Mouse (Mus musculus) heart, embryonic 16.5 days (tissue): ENCODE measurements around the gene Ryr1. TPM values are rescaled to one million over a fixed set of nuclear protein-coding genes. Genes with fewer than 3 reads are reported as not detected.
"Not testable (repeated sequence)": the region's sequence is repeated elsewhere in the genome, so short reads cannot be mapped to it uniquely, and the experiment has no call there.

Source experiments
- ATAC-seq: fragments of 200-750 bp; cut with Nextera tagmentation; replicated peaks from 2 replicates; pipeline ENCODE4 v1.8.0; 2017; ENCODE audit warnings: moderate number of reproducible peaks; ENCODE audit not compliant: insufficient read depth, low FRiP score; ENCODE audit errors: extremely low read depth
- H3K27ac ChIP-seq: fragments of 300-500 bp; sonication (generic); 2 replicates; pipeline ENCODE4 v1.5.1; 2014; ENCODE audit warnings: mild to moderate bottlenecking, low read length, control low read depth, moderate library complexity
- H3K27me3 ChIP-seq: fragments of 300-500 bp; sonication (generic); 2 replicates; pipeline ENCODE4 v1.6.1; 2014; ENCODE audit warnings: low read length, mixed read lengths; ENCODE audit not compliant: control insufficient read depth, insufficient read depth
- H3K36me3 ChIP-seq: fragments of 300-500 bp; sonication (generic); 2 replicates; pipeline ENCODE4 v1.6.1; 2014; ENCODE audit not compliant: control insufficient read depth, insufficient read depth
- H3K4me1 ChIP-seq: fragments of 300-500 bp; sonication (generic); 2 replicates; pipeline ENCODE4 v1.6.1; 2014; ENCODE audit warnings: low read length, mixed read lengths; ENCODE audit not compliant: control insufficient read depth, insufficient read depth
- H3K4me2 ChIP-seq: fragments of 300-500 bp; sonication (generic); 2 replicates; pipeline ENCODE4 v1.6.1; 2014; ENCODE audit warnings: low read depth, mild to moderate bottlenecking, control low read depth, low read length
- H3K4me3 ChIP-seq: fragments of 300-500 bp; sonication (generic); 2 replicates; pipeline ENCODE4 v1.5.1; 2014; ENCODE audit warnings: mild to moderate bottlenecking, control low read depth, low read length
- H3K9ac ChIP-seq: fragments of 300-500 bp; sonication (generic); 2 replicates; pipeline ENCODE4 v1.6.1; 2014; ENCODE audit warnings: low read length, control low read depth
- H3K9me3 ChIP-seq: fragments of 300-500 bp; sonication (generic); replicated peaks from 2 replicates; pipeline ENCODE4 v1.6.1; 2016; ENCODE audit warnings: low read length; ENCODE audit not compliant: control insufficient read depth
- WGBS: fragments of 180-500 bp; shearing (Covaris S2); extraction: QIAGEN DNeasy Blood & Tissue Kit; methylation state at CpG from one replicate; pipeline ENCODE4 v1.1.7; 2014; 5-methylcytosine and 5-hydroxymethylcytosine counted together
- polyA plus RNA-seq: library from polyadenylated mRNA; unstranded; fragments of >200 nt; fragmentation: Nextera tagmentation; extraction: Ambion mirVana; gene quantifications from 2 replicates; pipeline ENCODE4 v1.2.1, GENCODE M21; 2015

Gene Ryr1
- polyA plus RNA-seq, 1 experiment from 2014 or later = 0.22 TPM

DNA sequence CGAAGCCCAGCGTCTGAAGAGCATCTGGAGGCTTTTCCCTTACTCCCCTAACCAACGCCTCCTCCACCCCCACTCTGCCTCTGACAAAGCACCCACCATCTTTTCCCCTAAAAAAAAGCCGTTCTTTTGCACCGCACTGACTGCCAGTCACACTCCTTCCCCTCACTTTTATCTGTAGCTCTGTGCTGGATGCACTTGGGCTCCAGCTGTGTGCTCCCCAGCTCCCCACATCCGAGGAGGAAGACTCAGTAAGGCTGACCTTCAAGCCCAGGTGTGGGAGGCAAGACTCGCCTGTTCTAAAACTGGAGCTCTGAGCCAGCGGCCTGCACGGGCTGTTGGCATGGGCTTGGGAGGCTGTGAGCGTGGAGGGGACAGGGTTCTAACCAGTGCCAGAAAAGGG, 26.5 kb upstream of the Ryr1 start:
- no peak for ATAC-seq
- H3K27ac ChIP-seq = no peak overlapping the region

DNA sequence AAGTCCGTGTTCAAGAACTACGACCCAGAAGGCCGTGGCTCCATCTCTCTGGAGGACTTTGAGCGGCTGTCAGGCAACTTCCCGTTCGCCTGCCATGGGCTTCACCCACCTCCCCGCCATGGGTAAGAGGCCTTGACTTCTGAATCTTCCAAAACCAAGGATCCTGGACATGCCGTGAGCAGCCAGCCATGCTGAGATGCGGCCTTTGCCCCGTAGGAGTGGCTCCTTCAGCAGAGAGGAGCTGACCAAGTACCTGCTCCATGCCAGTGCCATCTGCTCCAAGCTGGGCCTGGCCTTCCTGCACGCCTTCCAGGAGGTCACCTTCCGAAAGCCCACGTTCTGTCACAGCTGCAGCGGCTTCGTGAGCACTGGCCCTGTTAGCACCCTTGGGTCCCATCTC, 23.8 kb upstream of the Ryr1 start:
- H3K9ac ChIP-seq = no peak overlapping the region

More for the DNA sequence above, 26.5 kb upstream of the Ryr1 start:
- H3K9me3 ChIP-seq = 0 out of 2 replicates have a peak, but pooled peaks cover 2% of the 10 kb centered on the region
- no peaks in the 10 kb centered on the region for H3K27me3 ChIP-seq
- peaks cover 5% of the 10 kb centered on the region for H3K36me3 ChIP-seq
- no peak overlapping the region for H3K9ac ChIP-seq
- no peak overlapping the region for H3K4me2 ChIP-seq
- H3K4me1 ChIP-seq = peaks cover 9% of the 10 kb centered on the region
- 56% methylated on average over 10 of the region's 10 CpGs for WGBS
- no peak overlapping the region for H3K4me3 ChIP-seq

DNA sequence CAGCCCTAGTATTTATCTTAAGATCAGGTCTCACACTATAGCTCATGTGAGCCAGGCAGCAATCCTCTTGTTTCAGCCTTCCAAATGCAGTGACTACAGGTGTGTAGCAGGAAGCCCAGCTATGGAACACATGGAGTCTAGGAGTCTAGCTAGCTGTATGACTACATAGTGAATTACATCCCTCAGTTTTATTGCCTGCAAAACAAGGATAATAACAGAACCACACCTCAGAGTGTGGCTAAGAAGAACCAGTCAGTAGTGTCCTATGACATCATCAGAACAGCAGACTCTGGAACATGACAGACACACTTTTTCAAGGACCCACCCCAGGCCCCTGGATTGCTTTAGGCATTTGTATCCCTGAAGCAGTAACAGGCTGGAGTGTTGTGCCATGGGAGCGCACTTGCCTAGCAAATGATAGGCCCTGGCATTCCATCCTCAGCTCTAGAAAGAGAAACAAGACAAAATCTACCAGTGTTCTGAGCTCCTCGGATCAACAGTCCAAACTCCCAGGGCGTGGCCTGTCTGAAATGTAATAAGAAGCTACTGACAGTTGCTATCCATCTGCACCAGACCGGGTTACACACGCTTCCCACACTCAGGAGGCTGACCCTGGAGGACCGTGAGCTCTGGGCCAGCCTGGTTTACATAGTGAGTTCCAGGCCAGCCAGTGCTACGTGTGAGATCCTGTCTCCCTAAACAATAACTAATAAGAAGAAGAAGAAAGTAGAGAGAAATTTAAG, 21.8 kb upstream of the Ryr1 start:
- Histone ChIP-seq H3K27ac (no peak overlapping the region), H3K4me1 (no peaks in the 10 kb centered on the region), H3K4me2 (no peak overlapping the region), H3K4me3 (no peak overlapping the region), H3K9ac (no peak overlapping the region), H3K27me3 (no peaks in the 10 kb centered on the region), H3K9me3 (no peaks in the 10 kb centered on the region), H3K36me3 (no peaks in the 10 kb centered on the region)
- WGBS = 78% methylated on average over 7 of the region's 7 CpGs
- ATAC-seq = no peak

More for the DNA sequence above, 23.8 kb upstream of the Ryr1 start:
- Histone ChIP-seq H3K27me3 (no peaks in the 10 kb centered on the region), H3K9me3 (no peaks in the 10 kb centered on the region), H3K4me1 (no peaks in the 10 kb centered on the region), H3K4me3 (no peak overlapping the region), H3K4me2 (no peak overlapping the region), H3K36me3 (peaks cover under 1% of the 10 kb centered on the region; the same call in 1 of the 2 replicates), H3K27ac (no peak overlapping the region)
- no peak for ATAC-seq
- WGBS = 86% methylated on average over 15 of the region's 15 CpGs

DNA sequence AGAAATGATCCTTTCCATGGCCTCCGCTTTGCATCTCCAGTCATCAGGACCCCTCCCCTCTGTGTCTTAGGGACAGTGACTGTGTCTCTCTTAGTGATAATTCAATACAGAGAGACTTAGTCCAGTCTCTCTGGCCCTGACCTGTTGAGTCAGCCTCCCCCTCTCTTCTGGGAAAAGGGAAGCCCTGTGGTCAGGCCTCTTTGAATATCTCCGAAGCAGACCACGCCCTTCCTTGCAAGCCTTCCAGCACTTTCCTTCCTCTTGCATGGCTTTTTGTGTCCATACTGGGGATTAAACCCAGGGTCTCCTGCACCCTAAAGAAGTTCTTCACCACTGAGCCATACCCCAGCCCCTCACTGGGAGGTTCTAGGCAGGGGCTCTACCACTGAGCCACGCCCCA, 19.0 kb upstream of the Ryr1 start:
- no peak overlapping the region for H3K4me2 ChIP-seq
- H3K36me3 ChIP-seq = no peaks in the 10 kb centered on the region
- ATAC-seq = no peak
- no peak overlapping the region for H3K4me3 ChIP-seq
- no peaks in the 10 kb centered on the region for H3K27me3 ChIP-seq
- no peaks in the 10 kb centered on the region for H3K9me3 ChIP-seq
- no peaks in the 10 kb centered on the region for H3K4me1 ChIP-seq
- 77% methylated on average over 4 of the region's 4 CpGs for WGBS
- no peak overlapping the region for H3K27ac ChIP-seq
- no peak overlapping the region for H3K9ac ChIP-seq

DNA sequence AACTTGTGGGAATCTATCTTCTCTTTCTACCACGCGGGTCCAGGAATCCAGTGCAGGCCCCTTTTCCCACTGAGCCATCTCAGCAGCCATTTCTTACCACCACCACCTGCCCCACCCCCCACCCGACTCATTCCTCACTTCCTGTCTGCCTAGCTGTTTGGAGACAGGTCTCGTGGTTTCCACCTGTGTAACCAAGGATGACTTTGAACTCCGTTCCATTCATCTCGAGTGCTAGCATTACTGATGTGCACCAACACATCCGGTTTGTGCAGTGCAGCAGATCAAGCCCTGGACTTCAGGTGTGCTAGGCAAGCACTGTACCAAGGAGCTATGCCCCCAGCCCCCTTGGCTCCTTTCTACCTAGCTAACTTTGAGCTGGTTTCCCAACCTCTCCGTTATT, 16.4 kb upstream of the Ryr1 start:
- peaks cover 5% of the 10 kb centered on the region for H3K27me3 ChIP-seq
- no peak overlapping the region for H3K4me3 ChIP-seq
- H3K9ac ChIP-seq = no peak overlapping the region
- 74% methylated on average over 8 of the region's 8 CpGs for WGBS
- no peaks in the 10 kb centered on the region for H3K36me3 ChIP-seq
- no peak overlapping the region for H3K27ac ChIP-seq
- ATAC-seq = no peak
- no peak overlapping the region for H3K4me2 ChIP-seq
- H3K4me1 ChIP-seq = no peaks in the 10 kb centered on the region
- no peaks in the 10 kb centered on the region for H3K9me3 ChIP-seq

DNA sequence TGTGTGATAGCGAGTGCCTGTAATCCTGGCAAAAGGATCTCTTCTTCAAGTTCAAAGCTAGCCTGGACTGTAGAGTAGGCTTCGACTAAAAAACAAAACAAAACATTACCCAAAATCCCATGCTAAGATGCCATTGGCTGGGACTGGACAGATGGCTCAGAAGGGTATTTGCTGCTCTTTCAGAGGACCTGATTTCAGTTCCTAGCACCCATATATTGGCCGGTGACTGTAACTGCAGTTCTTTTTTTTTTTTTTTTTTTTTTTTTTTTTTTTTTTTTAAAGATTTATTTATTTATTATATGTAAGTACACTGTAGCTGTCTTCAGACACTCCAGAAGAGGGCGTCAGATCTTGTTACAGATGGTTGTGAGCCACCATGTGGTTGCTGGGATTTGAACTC, 14.3 kb upstream of the Ryr1 start:
- not testable (repeated sequence) for H3K4me3 ChIP-seq, H3K36me3 ChIP-seq, H3K27ac ChIP-seq, H3K4me1 ChIP-seq, ATAC-seq, H3K9me3 ChIP-seq, H3K9ac ChIP-seq, H3K4me2 ChIP-seq
- peaks cover 15% of the 10 kb centered on the region for H3K27me3 ChIP-seq
- 86% methylated on average over 3 of the region's 4 CpGs for WGBS

DNA sequence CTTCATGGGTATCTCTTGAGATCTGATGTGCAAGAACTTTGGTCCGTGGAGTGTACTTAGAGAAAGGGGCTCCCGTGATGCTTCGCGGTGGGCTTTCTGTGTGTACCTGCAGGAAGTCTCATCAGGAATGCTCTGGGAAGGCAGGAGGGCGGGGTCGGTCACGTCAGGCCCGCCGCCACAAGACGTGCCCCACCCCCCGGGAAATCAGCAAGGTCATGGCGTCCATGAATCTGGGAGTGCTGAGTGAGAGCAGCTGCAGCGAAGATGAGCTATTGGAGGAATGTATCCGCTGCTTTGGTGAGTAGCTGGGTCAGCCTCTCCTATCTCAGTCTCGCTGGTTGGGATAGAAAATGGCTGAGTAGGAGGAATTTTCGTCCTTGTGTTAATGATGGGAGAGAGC, 12.4 kb upstream of the Ryr1 start:
- Histone ChIP-seq H3K4me2 (no peak overlapping the region), H3K4me3 (no peak overlapping the region), H3K9me3 (no peaks in the 10 kb centered on the region), H3K36me3 (no peaks in the 10 kb centered on the region), H3K27ac (no peak overlapping the region), H3K4me1 (no peaks in the 10 kb centered on the region; the same call in 1 of the 2 replicates), H3K9ac (no peak overlapping the region), H3K27me3 (peaks cover 15% of the 10 kb centered on the region)
- no peak for ATAC-seq
- WGBS = 36% methylated on average over 16 of the region's 16 CpGs

DNA sequence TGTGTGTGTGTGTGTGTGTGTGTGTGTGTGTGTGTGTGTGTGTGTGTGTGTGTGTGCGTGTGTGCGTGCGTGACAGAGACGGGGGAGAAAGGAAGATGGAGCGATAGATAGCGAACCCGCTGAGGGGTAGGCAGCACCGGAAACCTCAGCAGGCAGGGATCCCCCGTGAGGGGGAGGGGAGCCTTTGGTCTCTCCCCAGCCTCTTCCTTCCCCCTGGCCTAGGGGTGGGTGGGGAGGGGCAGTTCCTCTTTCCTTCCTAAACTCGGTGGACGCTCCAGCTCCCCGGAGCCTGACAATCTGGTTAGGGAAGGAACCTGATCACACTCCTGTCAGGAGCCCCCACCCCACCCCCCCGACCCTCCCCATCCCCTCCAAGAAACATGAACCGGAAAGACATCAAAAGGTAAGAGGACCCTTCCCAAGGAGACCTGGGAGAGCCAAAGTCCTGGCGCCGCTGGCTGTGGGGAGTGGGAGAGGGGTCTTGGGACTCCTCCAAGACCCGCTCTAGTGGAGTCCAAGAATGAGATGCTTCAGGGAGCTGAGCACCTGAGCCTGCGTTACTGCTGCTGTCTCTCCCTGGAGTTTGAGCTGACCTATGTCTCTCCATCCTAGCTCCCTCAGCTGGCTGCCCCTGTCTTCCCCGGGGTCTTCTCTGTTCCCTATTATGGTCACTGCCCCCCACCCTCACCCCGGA, 9.9 kb upstream of the Ryr1 start, which contains the start of gene Rasgrp4:
Rasgrp4 (plus strand) TSS at position 159 of the 694 bp plus-strand sequence.
- Histone ChIP-seq H3K27ac (no peak within 1 kb of the TSS), H3K4me2 (peak within 1 kb of the TSS; percentile 50), H3K9me3 (no peaks in the 10 kb centered on the region), H3K36me3 (no peaks in the 10 kb centered on the region), H3K4me3 (peak within 1 kb of the TSS; percentile 29), H3K9ac (no peak within 1 kb of the TSS), H3K4me1 (no peaks in the 10 kb centered on the region; the same call in 1 of the 2 replicates), H3K27me3 (peaks cover 15% of the 10 kb centered on the region)
- ATAC-seq = peak; percentile 66; the same call in 1 of the 2 replicates
- under 1% methylated on average over 13 of the region's 20 CpGs for WGBS

DNA sequence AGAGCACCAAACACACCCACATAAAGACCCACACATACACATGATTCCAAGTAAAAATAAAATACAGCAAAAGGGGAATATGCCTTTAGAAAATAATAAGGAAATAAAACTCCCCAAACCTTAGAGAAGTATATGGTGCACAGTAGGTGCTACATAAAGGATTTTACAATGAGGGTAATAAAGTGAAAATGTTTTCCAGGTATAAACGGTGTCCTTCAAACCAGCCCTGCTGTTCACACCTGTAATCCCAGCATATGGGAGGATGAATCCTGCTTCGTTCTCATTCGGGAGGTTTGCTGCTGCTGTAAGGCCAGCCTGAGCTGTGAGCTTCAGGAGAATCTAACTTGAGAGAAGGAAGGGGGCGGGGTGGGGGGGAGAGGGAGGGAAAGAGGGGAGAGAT, 9.3 kb upstream of the Ryr1 start:
- 7% methylated on average over 4 of the region's 4 CpGs for WGBS
- peak overlapping the region; percentile 50 for H3K4me2 ChIP-seq
- H3K27me3 ChIP-seq = peaks cover 15% of the 10 kb centered on the region
- no peaks in the 10 kb centered on the region; the same call in 1 of the 2 replicates for H3K4me1 ChIP-seq
- no peak overlapping the region for H3K4me3 ChIP-seq
- no peak overlapping the region for H3K27ac ChIP-seq
- H3K9ac ChIP-seq = no peak overlapping the region
- H3K36me3 ChIP-seq = no peaks in the 10 kb centered on the region
- no peaks in the 10 kb centered on the region for H3K9me3 ChIP-seq
- no peak for ATAC-seq
